Comparison of ENCODE assay signal across 8 mouse cellular contexts in the genomic region with DNA sequence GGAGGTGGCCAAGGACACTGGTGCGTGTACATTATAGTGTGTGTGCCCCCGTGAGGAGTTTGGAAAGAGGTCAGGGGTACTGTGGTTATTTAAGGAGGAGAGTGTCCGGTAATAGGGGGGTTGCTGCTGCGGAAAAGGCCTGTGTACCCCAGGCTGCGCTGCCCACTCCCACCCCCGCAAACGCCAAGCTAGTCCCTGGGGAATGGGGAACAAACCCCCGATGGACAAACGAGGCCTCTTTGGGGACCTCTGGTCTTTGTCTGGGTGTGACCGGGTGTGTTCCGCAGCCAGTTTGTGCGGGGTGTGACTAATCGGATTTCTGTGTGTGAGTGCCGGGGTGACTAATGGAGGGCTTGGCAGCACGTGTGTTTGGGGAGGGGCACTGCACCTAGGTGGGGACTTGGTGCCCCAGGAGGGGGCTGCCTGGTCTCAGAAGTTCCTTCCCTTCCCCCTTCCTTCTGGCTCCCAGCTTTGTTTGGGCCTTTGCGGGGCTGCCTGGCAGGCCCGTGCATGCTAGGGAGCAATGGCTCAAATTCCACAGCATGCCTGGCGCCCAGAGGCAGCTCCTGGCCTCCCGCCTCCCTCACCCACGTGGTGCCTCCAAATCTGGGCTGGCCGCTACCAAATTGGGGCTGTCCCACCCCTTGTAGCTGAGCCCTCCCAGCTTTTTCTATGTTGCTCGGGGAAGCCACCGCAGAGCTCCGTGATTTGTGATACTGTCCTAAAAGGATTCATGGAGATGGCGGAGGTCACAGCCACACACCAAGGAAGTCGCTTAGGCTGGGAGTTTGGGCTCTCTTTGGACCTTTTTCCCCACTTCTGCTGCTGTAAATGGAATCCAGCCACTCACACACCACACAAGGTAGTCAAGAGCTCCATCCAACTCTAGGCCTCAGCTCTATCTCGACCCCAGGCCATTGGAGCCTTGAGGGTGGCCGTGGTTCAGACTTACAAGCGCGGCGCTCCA. TPM values are rescaled to one million over a fixed set of nuclear protein-coding genes. Genes with fewer than 3 reads are reported as not detected.
A peak's percentile ranks its signal among the peaks of the same experiment; 100 is the strongest.
DNase-seq lines count a peak whose midpoint lies in the region; ATAC-seq lines count a peak whose summit lies in the region.

No protein-coding gene starts in this region.

- H3K4me1 ChIP-seq in hindbrain, embryonic 14.5 days (replicated peaks; ENCODE audit: control insufficient read depth, insufficient read depth, low read length), result peaks cover 31% of the 10 kb centered on the region

- no peaks in the 10 kb centered on the region for H3K36me3 ChIP-seq in hindbrain, embryonic 14.5 days (replicated peaks; ENCODE audit: control insufficient read depth, insufficient read depth)

- H3K9ac ChIP-seq in hindbrain, embryonic 14.5 days, result peak overlapping the region; percentile 100

- DNase-seq in ZHBTc4 (ENCODE audit: low read depth, low spot score), result peak; percentile 88
- DNase-seq in cerebellum, postnatal 36 days, result peak; percentile 80 to 82
- DNase-seq in gastrocnemius, adult 18-20 months (ENCODE audit: low spot score), result peak; percentile 93
- peak; percentile 66 for DNase-seq in hindbrain, embryonic 14.5 days (ENCODE audit: low spot score)
- peak; percentile 71 for DNase-seq in layer of hippocampus, postnatal 36 days
- DNase-seq in lung, postnatal 25 days (ENCODE audit: low spot score), result peak; percentile 89
- DNase-seq in right cerebral cortex, adult 2 months (ENCODE audit: low spot score in 2 of 2), result peak; percentile 60 to 66
- no peak for DNase-seq in thymus, adult 18-20 months

- H3K27ac ChIP-seq in hindbrain, embryonic 14.5 days, result peak overlapping the region; percentile 100

- no peaks in the 10 kb centered on the region for H3K9me3 ChIP-seq in hindbrain, embryonic 14.5 days (ENCODE audit: control insufficient read depth, low read length)

- WGBS in hindbrain, embryonic 14.5 days, result 6% methylated on average over 31 of the region's 31 CpGs

- H3K4me2 ChIP-seq in hindbrain, embryonic 14.5 days (replicated peaks), result peak overlapping the region; percentile 99

- peak overlapping the region; percentile 98 for H3K4me3 ChIP-seq in hindbrain, embryonic 14.5 days (replicated peaks; ENCODE audit: low read length)

- peak; percentile 26 for ATAC-seq in hindbrain, embryonic 14.5 days (ENCODE audit: low FRiP score)

- no peaks in the 10 kb centered on the region for H3K27me3 ChIP-seq in hindbrain, embryonic 14.5 days (ENCODE audit: control insufficient read depth, insufficient read depth, low read length)

RNA-seq across cellular contexts. Expression of gene Tnrc18, which starts 5.9 kb away (rescaled TPM):
- total RNA-seq in gastrocnemius, adult 18-20 months (2021), result 10 to 100 TPM; 29.0 to 40.6 TPM
- 34.1 and 38.9 TPM in 2 replicates for polyA plus RNA-seq in hindbrain, embryonic 14.5 days (2014; fragmentation: Nextera tagmentation; extraction: Ambion mirVana)
- 100 to 1,000 TPM; 146 to 156 TPM for total RNA-seq in layer of hippocampus, postnatal 36 days (2021)

Comparison
In these comparisons a context has a peak if more than half of its experiments do, and no peak if none do; other contexts are left out.
1. DNase-seq: peak in ZHBTc4 (single experiment), cerebellum, postnatal 36 days (2 of 2), gastrocnemius, adult 18-20 months (single experiment), hindbrain, embryonic 14.5 days (single experiment), layer of hippocampus, postnatal 36 days (2 of 2), lung, postnatal 25 days (single experiment) and right cerebral cortex, adult 2 months (2 of 2); none in thymus, adult 18-20 months (0 of 2).